Mouse (Mus musculus) layer of hippocampus, postnatal 10 days (tissue): Measurements from ENCODE around the gene Cd40lg. TPM values are rescaled to one million over a fixed set of nuclear protein-coding genes. Genes with fewer than 3 reads are reported as not detected.
A peak's percentile ranks its signal among the peaks of the same experiment; 100 is the strongest.

Experiments
- DNase-seq, 2 experiments: peaks; one replicate each; pipeline ENCODE4 v3.0.0; 2021; ENCODE audit warnings: low spot score in 2 of 2
- total RNA-seq, 2 experiments: library from RNA; stranded (reverse); gene quantifications; 2 replicates each; pipeline ENCODE4 v1.2.3; 2021

Gene Cd40lg
- total RNA-seq, 2 experiments from 2014 or later = not detected

DNA sequence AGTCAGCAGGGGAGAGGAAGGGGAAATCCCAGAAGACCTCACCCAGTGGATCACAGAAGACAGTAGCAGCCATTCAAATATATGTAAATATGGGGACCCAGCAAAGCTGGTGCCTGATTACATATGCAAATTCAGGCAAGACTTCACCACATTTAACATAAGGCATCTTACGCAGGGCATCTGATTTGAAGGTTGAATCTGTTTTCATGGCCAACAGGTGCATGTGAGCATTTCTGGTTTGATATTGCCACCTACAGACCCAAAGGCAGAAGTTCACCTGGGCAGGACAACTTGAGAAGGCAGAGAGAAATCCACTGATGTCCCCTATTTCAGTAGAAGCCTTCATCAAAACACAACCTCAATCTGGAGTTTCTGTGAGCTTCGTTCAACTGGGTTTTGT lies 48.8 kb downstream of the Cd40lg start:
- peak in 1 of 2 experiments; percentile 18 for DNase-seq

DNA sequence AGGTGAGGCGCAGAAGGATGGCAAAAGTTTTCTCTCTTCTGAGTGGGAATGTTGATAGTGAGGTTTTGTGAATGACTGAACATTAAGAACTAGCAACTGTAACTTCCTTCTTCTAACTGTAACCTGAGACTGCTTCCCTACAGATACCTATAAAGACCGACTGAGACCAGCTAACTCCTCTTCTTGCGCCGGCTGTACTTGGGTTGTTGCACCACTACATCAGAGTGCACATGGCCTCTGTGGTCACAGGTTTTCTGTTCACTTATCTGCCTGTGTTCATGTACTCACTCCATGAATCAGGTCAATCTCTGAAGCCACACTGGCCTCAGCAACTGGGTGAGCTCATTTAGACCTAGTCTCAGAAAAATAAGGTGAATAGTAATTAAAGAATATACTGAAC lies 51.6 kb downstream of the Cd40lg start:
- DNase-seq = no peak

Other genes starting within 250 kb of the Cd40lg start
- gene Brs3, start 169.1 kb upstream of the Cd40lg start, total RNA-seq = 1 to 10 TPM; 1.0 TPM
- gene Htatsf1, start 158.6 kb upstream of the Cd40lg start, total RNA-seq = 10 to 100 TPM; 66.8 to 69.7 TPM
- gene Vgll1, start 124.0 kb upstream of the Cd40lg start, total RNA-seq = not detected
- gene Arhgef6, start 126.6 kb downstream of the Cd40lg start, total RNA-seq = 10 to 100 TPM; 22.0 to 23.3 TPM
- 10 to 100 TPM; 85.3 to 88.0 TPM for gene Rbmx, start 180.9 kb downstream of the Cd40lg start, total RNA-seq
- not detected for gene Gm364, start 197.0 kb downstream of the Cd40lg start, total RNA-seq